Mouse (Mus musculus) MEL (cell line): ENCODE measurements around the gene Galnt15. TPM values are rescaled to one million over a fixed set of nuclear protein-coding genes. Genes with fewer than 3 reads are reported as not detected.

Experiments
- DNase-seq: peaks from one replicate; pipeline ENCODE4 v3.0.0; 2011; ENCODE audit warnings: low read depth, low spot score
- H3K27ac ChIP-seq: 2 replicates; pipeline ENCODE4 v1.5.1; 2012; ENCODE audit warnings: low read depth, mild to moderate bottlenecking, control low read depth, low read length, moderate library complexity; ENCODE audit not compliant: control insufficient read depth
- H3K27me3 ChIP-seq, 2 experiments: fragments of 150-350 bp in 1 of 2; sonication (generic) in 1 of 2; 2 replicates each; pipeline ENCODE4 v1.6.1; 2012; ENCODE audit warnings: low read length in 2 of 2, mild to moderate bottlenecking in 2 of 2, improper control_type of control experiment in 1 of 2, moderate library complexity in 1 of 2; ENCODE audit not compliant: insufficient read depth in 2 of 2, control insufficient read depth in 1 of 2
- H3K36me3 ChIP-seq, 2 experiments: 2 replicates each; pipeline ENCODE4 v1.6.1; 2012 to 2014; ENCODE audit warnings: low read length in 2 of 2, improper control_type of control experiment in 1 of 2, inconsistent platforms in 1 of 2, mild to moderate bottlenecking in 1 of 2; ENCODE audit not compliant: insufficient read depth in 2 of 2, control insufficient read depth in 1 of 2
- H3K4me1 ChIP-seq, 2 experiments: fragments of 150-350 bp in 1 of 2; sonication (generic) in 1 of 2; 2 replicates each; pipeline ENCODE4 v1.6.1; 2012; ENCODE audit warnings: low read length in 2 of 2, improper control_type of control experiment in 1 of 2, mild to moderate bottlenecking in 1 of 2; ENCODE audit not compliant: insufficient read depth in 2 of 2, control insufficient read depth in 1 of 2
- H3K4me3 ChIP-seq, 2 experiments: fragments of 150-350 bp in 1 of 2; sonication (generic) in 1 of 2; 2 replicates each; pipeline ENCODE4 v1.5.1; 2012; ENCODE audit warnings: low read depth in 2 of 2, low read length in 2 of 2, mild to moderate bottlenecking in 2 of 2, moderate library complexity in 2 of 2, control low read depth in 1 of 2, improper control_type of control experiment in 1 of 2; ENCODE audit not compliant: control insufficient read depth in 1 of 2, insufficient read depth in 1 of 2
- H3K79me2 ChIP-seq: 2 replicates; pipeline ENCODE4 v1.6.1; 2012; ENCODE audit warnings: mild to moderate bottlenecking, low read length, moderate library complexity; ENCODE audit not compliant: control insufficient read depth, poor library complexity, insufficient read depth
- H3K9ac ChIP-seq: 2 replicates; pipeline ENCODE4 v1.6.1; 2012; ENCODE audit warnings: low read depth, mild to moderate bottlenecking, control low read depth, low read length, moderate library complexity; ENCODE audit not compliant: control insufficient read depth, poor library complexity, severe bottlenecking
- H3K9me3 ChIP-seq: fragments of 150-350 bp; sonication (generic); replicated peaks from 2 replicates; pipeline ENCODE4 v1.6.1; 2012; ENCODE audit warnings: mild to moderate bottlenecking, low read length, improper control_type of control experiment, moderate library complexity; ENCODE audit not compliant: insufficient read depth
- CHD1 ChIP-seq: IDR thresholded peaks from 2 replicates; pipeline ENCODE4 v1.6.1; 2012; ENCODE audit warnings: low read depth, mild to moderate bottlenecking, inconsistent platforms, low read length, improper control_type of control experiment
- E2F4 ChIP-seq: IDR thresholded peaks from 2 replicates; pipeline ENCODE4 v1.6.1; 2011; ENCODE audit warnings: low read depth, low read length, improper control_type of control experiment, borderline replicate concordance
- ELF1 ChIP-seq: IDR thresholded peaks from 2 replicates; pipeline ENCODE4 v1.6.1; 2014; ENCODE audit warnings: low read depth, mild to moderate bottlenecking, inconsistent platforms, low read length, improper control_type of control experiment, moderate library complexity
- ETS1 ChIP-seq: IDR thresholded peaks from 2 replicates; pipeline ENCODE4 v1.6.1; 2012; ENCODE audit warnings: low read depth, mild to moderate bottlenecking, inconsistent platforms, low read length, improper control_type of control experiment, moderate library complexity
- GABPA ChIP-seq: IDR thresholded peaks from 2 replicates; pipeline ENCODE4 v1.6.1; 2012; ENCODE audit warnings: low read depth, mild to moderate bottlenecking, inconsistent platforms, low read length, improper control_type of control experiment, moderate library complexity
- JUND ChIP-seq: IDR thresholded peaks from 2 replicates; pipeline ENCODE4 v1.6.1; 2011; ENCODE audit warnings: low read depth, mild to moderate bottlenecking, improper control_type of control experiment, low read length
- MAX ChIP-seq: IDR thresholded peaks from 2 replicates; pipeline ENCODE4 v1.6.1; 2011; ENCODE audit warnings: low read length, improper control_type of control experiment
- MAZ ChIP-seq: IDR thresholded peaks from 2 replicates; pipeline ENCODE4 v1.6.1; 2012; ENCODE audit warnings: low read depth, mild to moderate bottlenecking, inconsistent platforms, low read length, improper control_type of control experiment
- MXI1 ChIP-seq: IDR thresholded peaks from 2 replicates; pipeline ENCODE4 v1.6.1; 2011; ENCODE audit warnings: mild to moderate bottlenecking, low read depth, low read length, improper control_type of control experiment
- MYB ChIP-seq: IDR thresholded peaks from 2 replicates; pipeline ENCODE4 v1.6.1; 2011; ENCODE audit warnings: mild to moderate bottlenecking, low read depth, low read length, improper control_type of control experiment
- NELFE ChIP-seq: IDR thresholded peaks from 2 replicates; pipeline ENCODE4 v1.6.1; 2011; ENCODE audit warnings: low read depth, low read length, improper control_type of control experiment
- RCOR1 ChIP-seq: IDR thresholded peaks from 2 replicates; pipeline ENCODE4 v1.6.1; 2012; ENCODE audit warnings: low read depth, mild to moderate bottlenecking, inconsistent platforms, low read length, improper control_type of control experiment
- SIN3A ChIP-seq: IDR thresholded peaks from 2 replicates; pipeline ENCODE4 v1.6.1; 2012; ENCODE audit warnings: low read length, improper control_type of control experiment, inconsistent platforms
- TAL1 ChIP-seq: IDR thresholded peaks from 2 replicates; pipeline ENCODE4 v1.6.1; 2012; ENCODE audit warnings: mild to moderate bottlenecking, inconsistent platforms, low read length, moderate library complexity, mixed read lengths
- TBP ChIP-seq: IDR thresholded peaks from 2 replicates; pipeline ENCODE4 v1.8.0; 2011; ENCODE audit warnings: low read depth, low read length, improper control_type of control experiment
- UBTF ChIP-seq: IDR thresholded peaks from 2 replicates; pipeline ENCODE4 v1.6.1; 2012; ENCODE audit warnings: low read depth, mild to moderate bottlenecking, inconsistent platforms, low read length, improper control_type of control experiment, moderate library complexity, borderline replicate concordance; ENCODE audit not compliant: insufficient read depth
- ZKSCAN1 ChIP-seq: IDR thresholded peaks from 2 replicates; pipeline ENCODE4 v1.6.1; 2012; ENCODE audit warnings: low read depth, mild to moderate bottlenecking, inconsistent platforms, low read length, improper control_type of control experiment, moderate library complexity
- ZNF384 ChIP-seq: IDR thresholded peaks from 2 replicates; pipeline ENCODE4 v1.6.1; 2012; ENCODE audit warnings: low read depth, mild to moderate bottlenecking, inconsistent platforms, low read length, improper control_type of control experiment
- polyA plus RNA-seq, 2 experiments: library from polyadenylated mRNA; stranded (reverse) in 1 of 2; unstranded in 1 of 2; fragments of >175 nt in 1 of 2; fragments of >200 nt in 1 of 2; gene quantifications; 2 replicates each; pipeline versions ENCODE4 v1.2.1 to v1.2.4; 2012; ENCODE audit warnings: low replicate concordance in 2 of 2, low read depth in 1 of 2; ENCODE audit not compliant: insufficient read length in 2 of 2, insufficient read depth in 1 of 2, missing spikeins in 1 of 2
- total RNA-seq: library from RNA; depleted of rRNA; stranded (reverse); fragments of 300-350 nt; gene quantifications from 2 replicates; pipeline ENCODE4 v1.2.3, GENCODE M21; 2012

The Galnt15 gene
- total and polyA plus RNA-seq, 3 experiments, result 0.04 to 0.15 TPM; not detected in 1

- no peak for DNase-seq
- Histone ChIP-seq H3K9ac (no peak overlapping the region), H3K79me2 (no peaks in the 10 kb centered on the region)
- TF ChIP-seq GABPA (no peak), SIN3A (no peak), MAX (no peak), NELFE (no peak), TAL1 (no peak), TBP (no peak), MYB (no peak)
- TF ChIP-seq, all 39 proteins: peak for 0
- Histone ChIP-seq H3K36me3 (0 out of 4 replicates have a peak, but pooled peaks cover 0 to 5% of the 10 kb centered on the region in 2 experiments), H3K4me3 (no peak overlapping the region), H3K4me1 (peaks cover 0 to 20% of the 10 kb centered on the region in 2 experiments; a peak in 3 of 4 replicates), H3K9me3 (no peaks in the 10 kb centered on the region), H3K27ac (no peak overlapping the region), H3K27me3 (no peaks in the 10 kb centered on the region)
Observed at GRCm38 (mm10) chr14:32042108-32042507, 13.3 kb downstream of the Galnt15 start.

- no peak overlapping the region for H3K4me3 ChIP-seq
- peaks cover 0 to 9% of the 10 kb centered on the region in 2 experiments; a peak in 2 of 4 replicates for H3K4me1 ChIP-seq
- no peaks in the 10 kb centered on the region for H3K79me2 ChIP-seq
- no peaks in the 10 kb centered on the region for H3K9me3 ChIP-seq
- H3K27ac ChIP-seq, result no peak overlapping the region
- H3K9ac ChIP-seq, result no peak overlapping the region
- 0 out of 4 replicates have a peak, but pooled peaks cover 0 to 2% of the 10 kb centered on the region in 2 experiments for H3K36me3 ChIP-seq
- TF ChIP-seq ZKSCAN1, result no peak
- TF ChIP-seq ELF1, result no peak
- no peak for TF ChIP-seq RCOR1
- TF ChIP-seq ETS1, result no peak
- TF ChIP-seq UBTF, result no peak
- no peak for DNase-seq
- H3K27me3 ChIP-seq, result peaks cover 0 to 2% of the 10 kb centered on the region in 2 experiments; a peak in 1 of 4 replicates
Observed at GRCm38 (mm10) chr14:32046357-32046756, 17.6 kb downstream of the Galnt15 start.

DNA sequence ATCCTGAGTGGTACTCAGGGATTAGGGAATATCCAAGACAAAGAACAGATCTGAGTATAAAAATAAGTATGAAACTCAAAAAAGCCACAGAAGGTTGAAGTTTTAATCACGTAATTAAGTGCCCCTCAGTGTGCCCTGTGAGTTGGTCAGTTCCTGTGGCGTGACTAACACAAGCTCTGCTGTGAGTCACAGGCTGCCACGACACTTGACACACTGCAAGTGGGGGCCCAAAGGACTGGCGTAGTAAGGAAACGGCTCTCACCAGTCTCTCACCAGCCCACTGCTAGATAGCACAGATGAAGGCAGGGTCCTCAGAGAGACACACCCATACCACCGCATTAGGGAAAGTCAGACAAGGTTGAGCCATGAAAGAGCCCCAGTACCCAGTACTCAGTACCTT, 21.4 kb downstream of the Galnt15 start:
- Histone ChIP-seq H3K79me2 (no peaks in the 10 kb centered on the region), H3K27me3 (peaks cover 0 to 3% of the 10 kb centered on the region in 2 experiments; a peak in 1 of 4 replicates), H3K36me3 (no peaks in the 10 kb centered on the region), H3K4me1 (0 out of 4 replicates have a peak, but pooled peaks cover 0 to 3% of the 10 kb centered on the region in 2 experiments), H3K9me3 (no peaks in the 10 kb centered on the region), H3K9ac (no peak overlapping the region), H3K4me3 (no peak overlapping the region), H3K27ac (no peak overlapping the region)
- no peak for DNase-seq
- no peak for TF ChIP-seq NELFE
- TF ChIP-seq MAZ, result no peak
- no peak for TF ChIP-seq E2F4
- no peak for TF ChIP-seq MXI1
- TF ChIP-seq CHD1, result no peak
- TF ChIP-seq JUND, result no peak
- no peak for TF ChIP-seq ZNF384
